Mouse (Mus musculus): Measurements from ENCODE around the gene Robo2. TPM values are rescaled to one million over a fixed set of nuclear protein-coding genes. Genes with fewer than 3 reads are reported as not detected.

Gene Robo2
- total RNA-seq, 1 experiment from 2014 or later: not detected

DNA sequence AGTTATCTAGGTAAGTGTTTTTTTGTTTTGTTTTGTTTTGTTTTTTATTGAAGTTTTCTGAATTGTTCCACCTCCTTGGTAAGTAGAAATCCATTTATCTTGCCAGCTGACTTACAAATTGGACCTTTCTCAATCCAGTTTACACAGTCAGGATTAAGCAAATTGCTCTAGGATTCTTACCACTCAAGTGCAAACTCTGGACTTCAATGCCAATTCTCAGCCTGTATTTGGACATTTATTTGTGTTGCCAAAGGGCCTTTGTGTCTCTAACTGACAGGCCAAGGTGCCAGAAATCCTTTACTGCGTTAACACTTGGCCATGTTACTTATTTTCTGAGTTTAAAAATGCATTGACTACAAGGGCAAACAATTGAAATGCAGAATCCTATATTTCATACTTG lies 38.7 kb downstream of the Robo2 start:
- ATAC-seq (replicated peaks; ENCODE audit: insufficient number of reproducible peaks, low FRiP score, low TSS enrichment, poor library complexity, severe bottlenecking): no peak

DNA sequence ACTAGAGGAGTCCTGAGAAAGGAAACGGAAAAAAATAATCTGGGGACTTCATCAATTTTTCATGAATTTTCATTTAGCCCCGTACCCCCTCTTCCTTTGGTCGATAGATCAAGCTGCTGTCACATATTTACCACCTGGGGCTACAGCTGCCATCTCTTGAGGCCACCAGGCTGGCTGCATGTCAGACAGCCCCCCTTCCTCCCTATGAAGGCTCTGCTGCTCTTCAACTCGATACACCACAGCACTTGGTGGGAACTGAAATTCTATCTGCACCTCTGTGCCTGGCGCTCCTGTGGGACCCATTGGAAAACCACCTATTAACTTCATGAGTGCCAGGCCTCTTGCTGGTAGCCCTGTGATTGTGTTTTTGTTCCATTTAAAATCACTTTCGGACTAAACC lies 63.2 kb downstream of the Robo2 start:
- ATAC-seq (replicated peaks; ENCODE audit: insufficient number of reproducible peaks, low FRiP score, low TSS enrichment, poor library complexity, severe bottlenecking): no peak

DNA sequence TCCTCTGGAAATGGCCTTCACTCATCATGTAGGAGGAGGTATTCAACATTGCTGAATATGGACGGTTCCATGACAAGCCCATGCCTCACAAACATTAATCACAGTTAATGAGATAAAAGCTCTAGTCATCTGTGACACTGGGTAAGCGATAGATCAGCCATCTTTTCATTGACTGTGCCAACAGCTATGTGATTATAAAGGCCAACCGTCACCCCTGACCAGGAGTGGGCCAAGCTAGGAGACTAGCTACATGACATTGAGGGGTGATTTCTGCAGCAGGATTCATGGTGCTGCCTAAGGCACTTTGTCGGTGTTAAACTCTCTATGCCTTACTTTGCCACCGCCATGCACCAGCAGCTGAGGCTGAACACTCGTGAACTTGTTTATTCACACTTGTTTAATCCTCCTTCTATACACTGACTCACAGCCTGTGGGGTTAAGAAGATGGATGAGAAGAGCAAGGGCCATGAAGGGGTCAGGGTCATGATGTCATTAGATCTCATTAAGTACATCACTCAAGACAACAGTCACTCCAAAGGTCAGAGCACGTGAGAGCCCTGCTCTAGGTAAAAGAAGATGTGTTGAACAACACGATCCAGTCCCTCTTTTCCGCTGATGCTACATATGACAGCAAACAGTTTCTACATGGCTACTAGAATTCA lies 72.5 kb downstream of the Robo2 start:
- ATAC-seq (replicated peaks; ENCODE audit: insufficient number of reproducible peaks, low FRiP score, low TSS enrichment, poor library complexity, severe bottlenecking): no peak

DNA sequence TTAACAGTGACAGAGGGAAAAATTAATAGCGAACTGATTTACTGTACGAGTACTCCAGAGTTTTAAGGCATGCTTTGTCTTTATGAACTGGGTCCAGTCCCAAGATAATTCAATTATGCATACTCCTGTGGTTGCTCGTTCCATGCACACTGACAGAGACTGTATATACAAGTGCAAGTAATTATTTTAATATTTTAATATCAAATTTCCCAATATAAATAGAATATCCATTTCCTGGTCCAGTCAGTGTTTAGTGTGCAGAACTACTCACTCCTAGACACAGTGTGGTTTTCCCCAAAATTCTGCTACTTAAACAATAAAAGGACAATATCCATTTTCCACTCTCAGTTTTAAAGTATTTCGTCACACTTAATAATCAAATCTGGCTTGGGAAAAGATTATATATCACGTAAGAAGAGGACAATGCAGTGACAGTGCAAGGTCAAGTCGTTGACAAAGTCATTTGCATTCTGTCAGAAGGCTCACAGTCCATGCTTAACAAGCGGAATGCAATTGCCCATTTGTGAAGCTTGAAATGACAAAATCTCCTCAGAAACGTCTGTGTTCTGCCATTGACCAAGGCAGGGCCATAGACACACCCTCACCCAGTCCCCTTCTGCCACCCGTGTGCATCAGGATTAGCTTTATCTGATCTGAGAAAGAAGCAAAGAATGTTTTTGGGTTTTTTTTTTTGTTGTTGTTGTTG lies 89.8 kb downstream of the Robo2 start:
- ATAC-seq (replicated peaks; ENCODE audit: insufficient number of reproducible peaks, low FRiP score, low TSS enrichment, poor library complexity, severe bottlenecking): no peak

DNA sequence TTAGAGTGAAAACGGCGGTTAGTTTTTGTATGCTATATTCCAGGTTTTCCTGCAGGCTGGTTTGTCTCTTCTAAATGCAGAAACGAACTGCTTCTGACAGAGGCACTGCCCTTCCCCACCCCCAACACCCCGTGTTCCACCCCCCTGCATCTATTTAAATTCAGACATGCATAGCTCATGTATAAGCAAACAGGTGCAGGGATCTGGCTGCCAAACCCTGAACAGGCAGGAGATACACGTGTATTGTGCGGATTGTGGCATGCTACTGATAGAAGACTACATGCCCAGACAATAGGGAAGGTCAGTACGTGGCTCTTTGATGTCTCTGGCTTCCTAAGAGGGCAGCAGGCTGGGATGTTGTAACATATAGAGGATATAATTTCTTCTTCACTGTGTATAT lies 95.5 kb downstream of the Robo2 start:
- ATAC-seq (replicated peaks; ENCODE audit: insufficient number of reproducible peaks, low FRiP score, low TSS enrichment, poor library complexity, severe bottlenecking): no peak

DNA sequence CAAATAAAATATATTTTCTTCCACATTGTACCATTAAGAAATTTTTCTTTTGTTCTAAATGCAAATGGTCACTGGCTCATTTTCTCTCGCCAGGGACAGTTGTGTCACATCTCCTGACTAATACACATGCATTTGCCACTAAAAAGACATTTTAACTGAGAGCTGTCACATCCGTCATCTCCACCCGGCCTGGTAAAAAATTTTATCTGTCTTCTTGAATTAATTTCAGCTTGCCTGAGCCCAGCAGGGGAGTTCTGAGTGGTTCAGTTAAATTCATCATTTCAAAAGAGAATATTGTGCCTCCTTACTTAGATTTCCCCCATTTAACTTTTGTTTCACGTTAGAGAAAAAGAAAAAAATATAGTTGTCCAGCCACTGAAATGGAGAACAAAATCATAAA lies 98.4 kb downstream of the Robo2 start:
- ATAC-seq (replicated peaks; ENCODE audit: insufficient number of reproducible peaks, low FRiP score, low TSS enrichment, poor library complexity, severe bottlenecking): no peak

DNA sequence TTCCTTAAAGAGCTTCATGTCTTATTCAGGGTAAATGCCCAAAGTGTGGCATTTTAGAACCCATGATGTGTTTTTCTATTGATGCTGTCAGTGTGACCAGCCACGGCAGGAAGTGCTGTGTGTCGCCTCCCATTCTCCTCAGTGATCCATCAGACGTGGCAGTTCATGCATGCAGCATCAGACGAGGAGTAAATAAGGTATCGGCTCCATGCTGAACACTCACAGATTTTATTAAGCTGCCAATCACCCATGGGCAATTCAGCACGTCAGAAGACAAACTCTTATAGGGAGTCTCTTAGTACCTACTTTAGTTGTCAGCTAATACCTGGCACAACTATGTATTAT lies 104.1 kb downstream of the Robo2 start:
- ATAC-seq (replicated peaks; ENCODE audit: insufficient number of reproducible peaks, low FRiP score, low TSS enrichment, poor library complexity, severe bottlenecking): no peak

DNA sequence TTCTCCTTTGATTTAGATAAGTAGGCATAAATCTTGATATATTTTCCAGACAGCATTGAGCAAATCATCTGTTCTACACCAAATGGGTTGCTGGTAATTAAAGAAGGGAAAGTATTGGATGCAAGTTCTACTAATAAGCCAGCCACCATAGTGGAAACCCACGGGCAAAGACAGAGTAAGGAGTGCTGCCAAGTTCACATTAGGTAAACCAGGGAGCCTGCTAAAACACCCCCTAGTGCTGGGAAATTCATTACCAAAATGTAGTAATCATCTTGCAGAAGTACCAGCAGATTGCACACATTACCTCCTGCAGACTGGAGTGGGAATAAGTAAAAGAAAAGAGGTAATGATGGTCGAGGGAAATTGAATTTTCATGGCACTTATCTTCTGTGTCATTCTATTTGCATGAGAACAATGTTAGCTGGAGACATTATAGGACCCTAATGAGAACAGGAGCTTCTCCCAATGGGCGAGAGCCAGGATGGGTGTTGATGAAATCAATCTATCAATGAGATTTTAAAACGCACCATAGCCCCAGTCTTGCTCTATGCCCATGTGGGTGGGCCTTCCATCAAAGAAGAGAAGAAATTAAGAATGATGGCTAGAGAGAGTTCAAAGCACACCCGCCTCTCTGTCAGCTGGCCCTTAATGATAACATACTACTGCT lies 104.6 kb downstream of the Robo2 start:
- no peak for ATAC-seq (replicated peaks; ENCODE audit: insufficient number of reproducible peaks, low FRiP score, low TSS enrichment, poor library complexity, severe bottlenecking)

DNA sequence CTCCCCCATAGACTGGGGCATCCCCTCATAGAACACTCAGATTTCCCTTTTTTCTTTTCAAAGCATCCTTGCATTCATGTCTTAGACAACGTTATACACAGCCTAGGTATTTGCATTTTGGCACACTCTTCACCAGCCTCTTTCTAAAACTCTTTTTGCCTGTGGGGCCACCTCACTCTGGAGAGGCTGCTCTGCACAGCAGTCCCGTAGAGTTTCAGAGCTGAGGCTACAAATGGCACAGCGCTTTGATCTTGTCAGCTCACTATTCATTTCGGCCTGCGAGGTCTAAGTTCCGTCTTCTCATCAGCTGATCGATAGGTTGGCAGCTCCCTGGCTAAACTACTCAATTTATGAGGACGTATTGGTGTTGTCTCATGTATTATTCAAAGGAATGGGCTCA lies 123.7 kb downstream of the Robo2 start:
- no peak for ATAC-seq (replicated peaks; ENCODE audit: insufficient number of reproducible peaks, low FRiP score, low TSS enrichment, poor library complexity, severe bottlenecking)

DNA sequence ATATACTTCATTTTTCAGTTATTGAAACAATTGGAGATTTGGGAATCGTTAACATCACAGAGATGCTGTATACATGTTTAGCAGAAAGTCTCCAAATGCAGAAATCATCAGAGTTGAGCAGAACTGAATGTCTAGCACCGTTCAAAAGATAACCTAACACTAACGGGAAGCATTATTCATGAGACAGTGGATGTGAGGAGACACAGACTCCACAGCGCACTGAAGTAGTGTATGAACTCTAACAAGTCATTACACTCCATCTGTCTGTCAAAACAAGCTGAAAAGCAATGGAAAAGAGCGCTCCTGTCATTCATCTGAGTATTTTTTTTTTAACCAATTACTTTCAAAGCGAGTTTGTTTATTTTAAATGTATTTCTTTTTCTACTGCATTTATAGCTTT lies 129.1 kb downstream of the Robo2 start:
- ATAC-seq (replicated peaks; ENCODE audit: insufficient number of reproducible peaks, low FRiP score, low TSS enrichment, poor library complexity, severe bottlenecking): no peak

DNA sequence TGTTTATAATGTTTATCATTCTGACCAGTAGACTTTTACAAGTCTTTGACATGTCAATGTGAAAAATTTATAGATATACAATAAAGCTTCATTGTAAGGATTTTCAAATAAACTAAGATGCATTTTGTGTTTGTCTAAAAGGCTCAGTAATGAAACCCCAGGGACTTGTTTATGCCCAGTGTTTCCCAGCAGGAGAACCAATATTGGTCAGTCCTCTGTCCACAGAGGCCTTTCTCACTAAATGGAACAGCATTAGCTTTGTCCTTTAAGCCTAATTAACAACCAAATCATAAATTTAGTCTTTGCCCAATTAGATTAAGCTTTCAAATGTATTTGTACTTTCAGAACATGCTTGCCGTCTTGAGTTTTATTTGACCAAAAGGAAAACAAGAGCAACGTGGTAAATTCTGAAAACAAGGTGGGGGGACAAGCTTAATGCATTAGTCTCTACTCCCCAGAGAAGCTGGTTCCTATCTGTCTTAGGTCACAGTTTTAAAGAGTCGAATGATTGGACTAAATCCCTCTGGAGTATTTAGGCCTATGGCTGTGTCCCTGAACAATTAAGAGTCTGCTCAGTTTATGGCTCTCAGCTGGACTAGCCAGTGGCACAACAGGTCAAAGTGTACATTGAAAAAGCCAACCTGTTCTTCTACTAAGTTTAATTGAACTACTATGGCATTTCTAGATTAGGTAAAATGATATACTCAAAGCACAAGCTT lies 134.6 kb downstream of the Robo2 start:
- ATAC-seq (replicated peaks; ENCODE audit: insufficient number of reproducible peaks, low FRiP score, low TSS enrichment, poor library complexity, severe bottlenecking): no peak

DNA sequence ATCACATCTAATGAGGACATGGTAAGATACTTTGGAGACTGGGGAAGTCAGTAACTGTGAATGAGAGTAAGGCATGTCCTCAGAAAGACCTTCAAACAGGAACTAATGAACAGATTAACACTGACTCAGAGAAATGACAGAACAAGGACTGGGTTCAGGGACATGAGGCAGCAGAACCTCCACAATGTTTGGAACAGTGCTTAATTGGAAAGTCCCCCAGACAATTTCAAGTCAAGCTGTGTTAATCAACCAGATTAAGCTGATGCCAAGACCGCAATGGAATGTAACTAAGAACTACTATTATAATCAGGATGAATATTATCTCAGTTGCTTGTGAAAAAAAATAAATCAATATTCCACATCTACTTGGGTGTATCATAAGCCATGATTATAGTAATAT lies 137.0 kb downstream of the Robo2 start:
- no peak for ATAC-seq (replicated peaks; ENCODE audit: insufficient number of reproducible peaks, low FRiP score, low TSS enrichment, poor library complexity, severe bottlenecking)

DNA sequence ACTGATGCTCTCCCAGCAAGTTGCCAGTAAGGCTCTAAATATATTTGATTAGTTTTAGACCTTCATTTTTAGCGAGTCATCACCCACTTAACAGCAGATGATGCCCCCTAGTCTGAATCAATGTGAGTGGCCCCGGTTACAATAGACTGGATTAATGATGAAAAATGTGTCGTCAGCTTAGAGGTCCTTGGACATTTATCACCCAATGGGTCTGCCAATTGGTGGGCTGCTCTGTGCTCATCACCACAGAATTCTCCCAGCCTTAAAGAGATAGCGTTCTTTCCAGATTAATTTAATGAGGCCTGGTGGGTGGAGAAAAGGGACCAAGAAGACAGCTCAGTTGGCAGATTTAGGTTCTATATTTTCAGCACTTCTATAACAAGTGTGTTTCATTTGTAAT lies 138.6 kb downstream of the Robo2 start:
- no peak for ATAC-seq (replicated peaks; ENCODE audit: insufficient number of reproducible peaks, low FRiP score, low TSS enrichment, poor library complexity, severe bottlenecking)

DNA sequence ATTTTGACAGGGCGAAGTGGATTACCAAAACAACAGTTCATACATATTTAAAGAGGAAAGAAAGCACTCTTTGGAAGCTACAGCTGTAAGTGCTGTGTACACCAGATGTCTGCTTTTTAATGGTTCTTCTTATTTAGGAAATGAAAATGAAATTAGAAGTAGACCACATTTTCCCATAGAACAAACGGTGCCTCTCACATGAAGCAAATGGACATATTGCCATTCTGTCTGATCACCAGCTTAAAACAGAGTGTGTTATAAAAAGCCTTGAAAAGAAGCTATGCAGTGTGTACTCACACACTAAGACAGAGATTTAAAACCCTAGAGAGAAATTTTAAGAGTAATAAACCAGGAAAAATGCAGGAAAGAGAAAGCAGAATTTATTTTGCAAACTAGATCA lies 153.4 kb downstream of the Robo2 start:
- ATAC-seq (replicated peaks; ENCODE audit: insufficient number of reproducible peaks, low FRiP score, low TSS enrichment, poor library complexity, severe bottlenecking): no peak

DNA sequence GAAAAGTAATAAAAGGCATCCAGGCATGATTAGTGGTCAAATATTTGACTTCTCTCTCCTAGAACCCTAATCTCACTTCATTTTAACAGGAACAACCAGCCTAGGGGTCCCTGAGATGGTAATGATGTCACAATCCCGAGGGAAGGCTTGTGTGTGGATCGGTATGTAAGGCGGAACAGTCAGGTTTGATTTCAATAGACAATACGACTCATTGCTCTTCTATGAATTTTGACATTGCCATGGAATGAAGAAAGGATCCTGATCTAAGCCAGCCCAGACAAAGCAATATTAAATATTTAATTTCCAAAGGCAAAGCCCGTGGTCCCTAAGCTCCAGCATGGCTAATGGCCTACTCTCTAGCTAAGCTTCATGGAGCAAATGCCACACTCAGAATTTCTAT lies 167.2 kb downstream of the Robo2 start:
- no peak for ATAC-seq (replicated peaks; ENCODE audit: insufficient number of reproducible peaks, low FRiP score, low TSS enrichment, poor library complexity, severe bottlenecking)

DNA sequence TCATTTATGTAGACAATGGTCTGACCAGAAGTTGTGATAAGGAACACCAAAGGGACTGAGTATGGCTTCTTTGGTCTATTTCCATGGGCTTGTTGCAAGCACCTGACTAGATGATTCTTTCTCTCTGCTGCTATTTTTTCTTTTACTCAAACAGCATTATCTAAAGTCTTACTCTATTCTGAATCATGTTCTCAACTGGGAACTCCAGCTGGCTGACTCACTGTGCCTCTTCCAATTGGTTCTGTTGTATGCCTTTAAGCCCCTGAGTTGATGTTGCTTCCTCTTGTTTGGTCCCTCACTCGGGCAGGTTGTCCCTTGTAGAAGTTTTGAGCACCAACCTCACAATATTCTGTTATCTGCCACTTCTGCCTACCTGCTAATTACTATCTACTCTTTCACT lies 170.1 kb downstream of the Robo2 start:
- no peak for ATAC-seq (replicated peaks; ENCODE audit: insufficient number of reproducible peaks, low FRiP score, low TSS enrichment, poor library complexity, severe bottlenecking)

DNA sequence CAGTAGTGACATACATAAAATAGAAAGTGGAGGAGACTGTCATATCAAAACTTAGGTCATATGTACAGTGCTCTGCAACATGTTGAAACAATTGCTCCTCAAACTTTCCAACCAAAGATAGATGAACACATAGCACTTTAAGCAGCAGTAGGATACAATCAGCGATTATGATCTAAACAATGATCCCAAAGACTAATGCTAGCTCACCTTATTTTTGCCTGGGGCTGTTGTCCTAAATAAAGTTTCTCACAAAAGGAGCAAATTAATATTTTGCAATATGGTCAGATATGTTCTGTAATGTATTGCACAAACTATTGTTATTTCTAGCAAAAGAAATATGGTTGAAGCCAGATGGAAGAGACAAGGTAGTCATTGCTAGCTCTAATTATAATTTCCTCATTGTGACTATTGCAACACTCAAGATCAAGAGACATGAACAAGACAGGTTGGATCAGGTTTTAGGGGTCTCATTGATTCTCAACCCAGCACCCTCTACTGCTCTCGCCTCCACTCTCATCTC lies 174.2 kb downstream of the Robo2 start:
- no peak for ATAC-seq (replicated peaks; ENCODE audit: insufficient number of reproducible peaks, low FRiP score, low TSS enrichment, poor library complexity, severe bottlenecking)

DNA sequence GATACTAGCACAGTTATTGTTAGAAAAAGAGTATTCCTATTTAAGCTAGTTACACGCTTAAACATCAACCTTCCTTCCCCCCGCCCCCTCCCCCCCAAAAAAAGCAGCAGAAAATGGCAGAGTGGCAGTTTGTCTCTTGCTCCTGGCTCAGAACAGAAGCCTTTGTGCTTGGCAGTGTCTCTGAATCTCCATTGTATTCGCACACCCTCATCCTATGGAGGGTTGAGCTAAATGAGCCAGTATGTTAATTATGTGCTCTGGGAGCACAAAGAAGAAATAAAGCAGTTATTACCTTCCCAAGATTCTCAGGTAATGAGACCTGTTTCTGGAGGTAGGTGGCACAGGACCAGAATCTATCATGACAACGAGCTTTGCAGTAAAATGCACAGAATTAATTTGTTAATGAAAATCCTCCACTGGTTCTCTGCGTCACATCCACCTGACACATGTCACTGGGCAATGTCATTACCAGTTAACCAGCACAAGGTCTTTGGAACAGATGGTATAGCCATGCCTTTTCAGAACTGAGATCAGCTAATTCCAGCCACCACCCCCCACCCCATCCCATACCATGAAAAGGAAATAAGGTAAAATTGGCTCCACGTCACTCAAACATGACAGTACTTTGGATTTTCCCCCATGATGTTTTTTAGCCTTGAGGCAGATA lies 177.1 kb downstream of the Robo2 start:
- ATAC-seq (replicated peaks; ENCODE audit: insufficient number of reproducible peaks, low FRiP score, low TSS enrichment, poor library complexity, severe bottlenecking): no peak

DNA sequence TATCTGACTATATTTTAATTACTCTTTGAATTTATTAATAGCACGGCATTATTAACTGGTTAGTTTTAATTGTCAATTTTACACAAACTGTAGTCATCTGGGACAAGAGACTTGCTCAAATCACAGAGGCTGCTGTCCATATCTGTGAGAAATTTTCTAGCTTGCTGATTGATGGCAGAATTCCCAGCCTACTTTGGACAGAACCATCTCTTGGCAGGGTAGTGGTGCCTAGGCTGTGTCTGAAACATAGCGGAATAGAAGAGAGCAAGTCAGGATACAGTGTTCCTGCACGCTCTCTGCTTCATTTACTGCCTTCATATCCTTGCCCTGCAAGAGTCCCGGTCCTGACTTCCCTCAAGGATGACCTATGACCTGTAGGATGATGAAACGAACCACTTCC lies 178.0 kb downstream of the Robo2 start:
- no peak for ATAC-seq (replicated peaks; ENCODE audit: insufficient number of reproducible peaks, low FRiP score, low TSS enrichment, poor library complexity, severe bottlenecking)

Data from monocyte, adult 5-6 weeks (primary cell).